Mouse (Mus musculus): ENCODE data around the gene Gm28047.

Gene Gm28047

DNA sequence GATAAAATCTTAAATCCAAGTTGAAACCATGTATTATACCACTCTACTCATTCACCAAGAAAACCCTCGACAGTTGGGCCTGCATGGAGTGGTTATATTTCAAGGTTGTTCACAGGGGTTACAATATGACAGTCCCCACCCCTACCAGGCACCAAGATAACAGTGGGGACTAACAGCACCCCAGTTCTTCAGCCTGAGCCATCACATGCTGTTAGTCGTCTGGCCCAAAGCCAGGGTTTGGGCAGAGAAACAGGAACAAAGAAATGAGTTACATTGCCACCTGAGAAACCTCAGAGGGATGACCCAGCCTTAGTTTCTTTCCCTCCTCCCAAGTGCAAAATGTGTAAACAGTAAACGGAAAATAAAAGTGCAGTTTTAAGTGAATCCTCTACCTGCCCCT is 125.5 kb downstream of the Gm28047 start:
- DNase-seq (ENCODE audit: low spot score), result no peak

DNA sequence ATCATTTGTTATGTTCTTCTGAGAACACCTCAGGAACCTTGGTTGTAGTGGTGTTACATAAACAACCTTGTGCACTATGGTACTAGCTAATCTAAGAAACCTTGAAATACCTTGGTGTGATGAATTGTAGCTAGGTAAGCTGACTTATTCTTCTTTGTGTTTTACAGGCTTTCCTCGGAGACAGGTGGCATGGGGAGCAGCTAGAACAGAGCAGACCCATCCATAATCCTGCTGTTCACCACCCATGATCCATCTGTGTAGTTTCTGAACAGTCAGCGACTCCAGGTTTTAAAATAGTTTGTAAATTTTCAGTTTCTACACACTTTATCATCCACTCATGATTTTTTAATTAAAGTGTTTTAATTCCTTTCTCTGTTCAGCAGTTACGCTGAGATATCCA is 126.5 kb downstream of the Gm28047 start:
- no peak for DNase-seq (ENCODE audit: low spot score)

DNA sequence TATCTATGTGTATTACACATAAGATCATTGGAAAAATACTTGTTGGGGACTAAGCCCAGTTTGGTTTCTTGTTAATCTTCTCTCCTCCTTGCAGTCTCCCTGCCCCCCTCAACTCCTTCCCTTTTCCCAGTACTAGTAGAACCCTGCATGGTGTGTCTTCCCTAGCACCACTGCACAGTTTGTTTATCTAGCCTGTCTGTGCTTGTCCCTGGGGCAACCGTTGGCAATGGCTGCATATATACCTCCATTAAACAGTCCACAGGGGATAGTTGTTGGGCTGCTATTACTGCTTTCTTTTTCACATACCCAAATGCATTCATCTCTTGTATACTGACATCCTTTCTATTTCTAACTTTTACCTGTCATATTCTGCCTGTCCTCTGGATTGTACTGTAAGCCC is 137.2 kb downstream of the Gm28047 start:
- no peak for DNase-seq (ENCODE audit: low spot score)

DNA sequence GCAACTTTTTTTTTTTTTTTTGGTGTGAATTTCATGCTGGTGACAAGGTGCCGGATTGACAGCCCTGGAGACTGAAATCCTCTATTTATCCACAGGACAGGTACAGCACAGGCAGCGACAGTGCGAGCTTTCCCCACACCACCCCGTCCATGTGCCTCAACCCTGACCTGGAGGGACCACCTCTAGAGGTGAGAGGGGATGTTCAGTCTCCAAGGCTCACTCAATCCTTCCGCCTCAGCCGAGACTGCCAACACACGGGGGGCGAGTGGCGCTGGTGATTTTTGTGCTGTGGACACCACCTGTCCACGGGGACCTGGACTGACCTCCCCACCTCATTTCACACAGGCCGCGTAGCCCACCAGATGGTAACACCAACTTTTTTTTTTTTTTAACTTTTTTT is 139.0 kb downstream of the Gm28047 start:
- no peak for DNase-seq (ENCODE audit: low spot score)

DNA sequence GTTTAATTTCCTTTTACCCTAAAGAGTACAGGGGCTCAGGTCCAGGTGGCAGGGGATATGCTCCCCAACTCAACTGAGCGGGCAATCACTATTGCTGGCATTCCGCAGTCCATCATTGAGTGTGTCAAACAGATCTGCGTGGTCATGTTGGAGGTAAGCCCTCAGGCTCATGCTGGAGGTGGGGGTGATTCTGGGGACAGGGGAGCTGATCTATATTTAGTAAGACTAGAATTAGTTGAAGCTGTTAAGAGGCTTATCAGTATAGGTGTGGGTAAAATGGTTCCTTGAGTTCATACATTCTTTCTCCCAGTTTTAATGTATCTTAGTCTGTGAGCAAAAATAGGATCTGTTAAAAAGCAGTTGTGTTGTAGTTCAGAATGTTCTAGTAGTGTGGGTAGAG is 141.7 kb downstream of the Gm28047 start:
- no peak for DNase-seq (ENCODE audit: low spot score)

DNA sequence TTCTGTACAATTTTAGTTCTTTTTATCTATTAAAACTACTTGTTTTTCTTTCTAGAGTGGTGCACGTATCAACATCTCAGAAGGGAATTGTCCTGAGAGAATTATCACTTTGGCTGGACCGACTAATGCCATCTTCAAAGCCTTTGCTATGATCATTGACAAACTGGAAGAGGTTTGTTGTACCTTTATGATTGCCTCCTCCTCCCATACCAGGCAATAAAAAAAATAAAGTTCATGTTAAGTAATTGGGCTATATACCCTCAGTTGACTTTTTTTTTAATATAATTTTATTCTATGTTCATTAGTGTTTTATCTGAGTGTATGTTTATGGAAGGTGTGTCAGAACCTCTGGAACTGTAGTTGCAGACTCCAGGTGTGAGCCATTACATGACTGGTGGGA is 150.3 kb downstream of the Gm28047 start:
- DNase-seq (ENCODE audit: low spot score), result no peak
